Mouse (Mus musculus) C2C12 (cell line): ENCODE measurements around the gene Lrguk. TPM values are rescaled to one million over a fixed set of nuclear protein-coding genes. Genes with fewer than 3 reads are reported as not detected.

Experiments used
- H3K27me3 ChIP-seq: one replicate; pipeline ENCODE4 v1.6.1; 2011; ENCODE audit not compliant: control insufficient read depth, insufficient read depth, insufficient read length
- H3K36me3 ChIP-seq: one replicate; pipeline ENCODE4 v1.6.1; 2011; ENCODE audit not compliant: control insufficient read depth, insufficient read depth
- H3K4me3 ChIP-seq: one replicate; pipeline ENCODE4 v1.5.1; 2011; ENCODE audit warnings: mild to moderate bottlenecking, control low read depth; ENCODE audit not compliant: poor library complexity, insufficient read depth, severe bottlenecking
- H3K79me2 ChIP-seq: one replicate; pipeline ENCODE4 v1.6.1; 2011; ENCODE audit not compliant: control insufficient read depth, insufficient read depth
- H3K79me3 ChIP-seq: one replicate; pipeline ENCODE4 v1.6.1; 2011; ENCODE audit warnings: low read depth, control low read depth
- H3ac ChIP-seq: one replicate; pipeline ENCODE3; 2011; ENCODE audit warnings: low read depth; ENCODE audit not compliant: control insufficient read depth, insufficient read length
- CEBPB ChIP-seq: IDR thresholded peaks from one replicate; pipeline ENCODE4 v1.6.1; 2011; ENCODE audit warnings: low read depth, mild to moderate bottlenecking, control low read depth, moderate library complexity
- CTCF ChIP-seq: IDR thresholded peaks from one replicate; pipeline ENCODE4 v1.5.1; 2011; ENCODE audit not compliant: control insufficient read depth, insufficient read depth, insufficient read length
- FOSL1 ChIP-seq: IDR thresholded peaks from one replicate; pipeline ENCODE4 v1.8.0; 2011; ENCODE audit warnings: mild to moderate bottlenecking, low read length; ENCODE audit not compliant: poor library complexity, insufficient read depth, severe bottlenecking
- MAX ChIP-seq: IDR thresholded peaks from one replicate; pipeline ENCODE4 v1.6.1; 2011; ENCODE audit warnings: mild to moderate bottlenecking, control low read depth
- MYOD1 ChIP-seq: IDR thresholded peaks from one replicate; pipeline ENCODE4 v1.6.1; 2011; ENCODE audit warnings: low read depth; ENCODE audit not compliant: control insufficient read depth, insufficient read length
- MYOG ChIP-seq: IDR thresholded peaks from one replicate; pipeline ENCODE4 v1.6.1; 2011; ENCODE audit not compliant: control insufficient read depth, insufficient read length; ENCODE audit errors: extremely low read depth
- USF1 ChIP-seq: IDR thresholded peaks from one replicate; pipeline ENCODE4 v1.6.1; 2011; ENCODE audit warnings: low read depth, mild to moderate bottlenecking, control low read depth, moderate library complexity
- polyA plus RNA-seq: library from polyadenylated mRNA; unstranded; fragments of >200 nt; fragmentation: generic; extraction: Trizol; gene quantifications from one replicate; pipeline ENCODE4 v1.2.1, GENCODE M21; 2012; ENCODE audit warnings: missing spikeins

Lrguk gene
- polyA plus RNA-seq, 1 experiment = 0.32 TPM

- H3K4me3 ChIP-seq = no peak overlapping the region
- peaks cover 4% of the 10 kb centered on the region for H3K27me3 ChIP-seq
- TF ChIP-seq USF1 = no peak
- TF ChIP-seq CTCF = no peak
- TF ChIP-seq MAX = no peak
- TF ChIP-seq FOSL1 = no peak
- no peak for TF ChIP-seq CEBPB
- no peak for TF ChIP-seq MYOD1
- no peak for TF ChIP-seq MYOG
- H3ac ChIP-seq = no peak overlapping the region
- H3K79me3 ChIP-seq = no peaks in the 10 kb centered on the region
- no peaks in the 10 kb centered on the region for H3K79me2 ChIP-seq
- H3K36me3 ChIP-seq = no peaks in the 10 kb centered on the region
Observed at GRCm38 (mm10) chr6:34138366-34138765, 109.1 kb downstream of the Lrguk start.

DNA sequence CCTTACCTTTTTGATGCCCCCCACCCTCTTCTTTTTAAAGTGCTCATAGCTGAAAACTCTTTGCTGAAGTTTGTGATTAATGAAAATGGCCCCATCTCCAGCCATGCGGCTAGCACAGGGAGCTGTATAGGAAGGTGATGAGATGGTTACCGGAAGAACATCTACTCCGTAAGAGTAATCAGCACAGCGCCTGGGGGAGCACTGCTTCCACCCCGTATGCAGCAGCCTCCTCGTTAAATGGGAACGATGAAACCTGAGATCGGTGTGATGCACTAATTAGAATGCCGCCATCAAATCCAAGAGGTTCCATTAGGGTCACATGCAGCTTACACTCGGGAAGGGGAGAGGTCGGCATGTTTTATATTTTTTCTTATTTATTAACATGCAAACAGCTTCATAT is 113.7 kb downstream of the Lrguk start:
- no peaks in the 10 kb centered on the region for H3K79me2 ChIP-seq
- H3K27me3 ChIP-seq = peaks cover 4% of the 10 kb centered on the region
- no peak overlapping the region for H3K4me3 ChIP-seq
- no peak for TF ChIP-seq MYOG
- no peak for TF ChIP-seq MYOD1
- no peak for TF ChIP-seq CTCF
- TF ChIP-seq FOSL1 = no peak
- no peak for TF ChIP-seq MAX
- TF ChIP-seq CEBPB = no peak
- TF ChIP-seq USF1 = no peak
- H3K36me3 ChIP-seq = no peaks in the 10 kb centered on the region
- H3ac ChIP-seq = no peak overlapping the region
- no peaks in the 10 kb centered on the region for H3K79me3 ChIP-seq

GRCm38 (mm10) chr6:34146042-34146441 is 116.8 kb downstream of the Lrguk start:
- H3K79me3 ChIP-seq = no peaks in the 10 kb centered on the region
- TF ChIP-seq MYOD1 (no peak), USF1 (no peak), MYOG (no peak), FOSL1 (no peak), CTCF (no peak), CEBPB (no peak), MAX (no peak)
- no peaks in the 10 kb centered on the region for H3K36me3 ChIP-seq
- peaks cover 4% of the 10 kb centered on the region for H3K27me3 ChIP-seq
- no peak overlapping the region for H3ac ChIP-seq
- H3K4me3 ChIP-seq = no peak overlapping the region
- no peaks in the 10 kb centered on the region for H3K79me2 ChIP-seq

DNA sequence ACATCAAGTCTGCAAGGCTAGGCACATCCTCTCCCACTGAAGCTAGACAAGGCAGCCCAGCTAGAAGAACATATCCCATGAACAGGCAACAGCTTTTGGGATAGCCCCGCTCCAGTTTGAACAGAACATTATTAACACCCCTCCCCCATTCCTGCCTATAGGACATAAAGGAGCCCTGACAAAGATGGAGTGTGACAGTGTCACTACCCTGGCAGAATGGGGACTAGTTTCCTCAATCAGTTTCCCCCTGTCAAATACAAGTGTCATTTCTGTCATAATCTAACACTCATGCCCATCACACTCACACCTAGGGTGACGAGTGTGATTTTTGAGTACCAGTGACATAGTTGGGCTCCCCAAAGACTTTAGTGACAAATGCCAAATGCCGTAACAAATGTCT is 118.8 kb downstream of the Lrguk start:
- H3ac ChIP-seq = no peak overlapping the region
- no peak overlapping the region for H3K4me3 ChIP-seq
- H3K79me3 ChIP-seq = no peaks in the 10 kb centered on the region
- TF ChIP-seq USF1 (no peak), MYOD1 (no peak), CEBPB (no peak), CTCF (no peak), MYOG (no peak), MAX (no peak), FOSL1 (no peak)
- no peaks in the 10 kb centered on the region for H3K27me3 ChIP-seq
- no peaks in the 10 kb centered on the region for H3K79me2 ChIP-seq
- H3K36me3 ChIP-seq = no peaks in the 10 kb centered on the region

DNA sequence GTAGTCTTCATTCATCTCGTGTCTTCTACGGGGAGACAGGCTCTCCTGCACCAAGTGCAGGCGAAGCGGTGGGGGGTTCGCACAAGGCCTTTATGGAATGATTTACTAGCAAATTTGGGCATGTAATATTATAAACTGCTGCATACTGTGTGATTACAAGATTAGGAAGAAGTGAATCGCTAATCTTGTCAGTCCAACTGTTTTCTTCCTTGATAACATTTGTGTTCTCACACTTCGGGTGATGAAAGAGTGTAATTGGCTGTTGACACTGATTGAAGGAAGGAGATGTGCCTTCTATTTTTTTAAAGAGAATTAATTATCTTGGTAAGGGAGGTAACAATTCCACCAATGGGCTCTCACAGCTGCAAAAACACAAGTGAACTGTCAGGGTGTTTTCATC is 119.4 kb downstream of the Lrguk start:
- no peaks in the 10 kb centered on the region for H3K79me3 ChIP-seq
- H3K79me2 ChIP-seq = no peaks in the 10 kb centered on the region
- no peaks in the 10 kb centered on the region for H3K27me3 ChIP-seq
- TF ChIP-seq USF1 (no peak), MYOD1 (no peak), CTCF (no peak), CEBPB (no peak), MAX (no peak), MYOG (no peak), FOSL1 (no peak)
- no peaks in the 10 kb centered on the region for H3K36me3 ChIP-seq
- no peak overlapping the region for H3ac ChIP-seq
- no peak overlapping the region for H3K4me3 ChIP-seq

DNA sequence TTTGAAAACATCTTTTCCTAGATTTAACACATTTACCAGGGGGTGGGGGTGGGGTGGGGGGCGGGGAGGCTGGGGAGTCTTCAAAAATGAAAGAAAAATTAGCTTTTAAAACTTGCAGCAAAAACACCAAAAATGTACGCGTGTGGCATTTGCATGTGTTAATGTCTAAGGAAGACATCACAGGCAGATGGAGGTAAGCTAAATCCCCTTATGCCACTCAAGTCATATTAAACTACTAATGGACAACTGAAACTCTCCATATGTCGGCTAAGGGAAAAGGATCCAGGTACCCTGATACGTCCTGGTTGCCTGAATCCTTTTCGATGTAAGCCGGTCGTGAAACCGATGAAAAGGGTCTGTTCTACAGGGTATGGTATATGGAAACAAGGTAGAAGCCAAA is 119.8 kb downstream of the Lrguk start:
- no peaks in the 10 kb centered on the region for H3K79me2 ChIP-seq
- H3K4me3 ChIP-seq = no peak overlapping the region
- H3K36me3 ChIP-seq = no peaks in the 10 kb centered on the region
- H3K79me3 ChIP-seq = no peaks in the 10 kb centered on the region
- no peak for TF ChIP-seq FOSL1
- TF ChIP-seq MYOD1 = no peak
- TF ChIP-seq CEBPB = no peak
- TF ChIP-seq CTCF = no peak
- no peak for TF ChIP-seq MAX
- TF ChIP-seq MYOG = no peak
- no peak for TF ChIP-seq USF1
- H3K27me3 ChIP-seq = no peaks in the 10 kb centered on the region
- H3ac ChIP-seq = no peak overlapping the region
